8 mouse cellular contexts compared by ENCODE assay signal in the genomic region with DNA sequence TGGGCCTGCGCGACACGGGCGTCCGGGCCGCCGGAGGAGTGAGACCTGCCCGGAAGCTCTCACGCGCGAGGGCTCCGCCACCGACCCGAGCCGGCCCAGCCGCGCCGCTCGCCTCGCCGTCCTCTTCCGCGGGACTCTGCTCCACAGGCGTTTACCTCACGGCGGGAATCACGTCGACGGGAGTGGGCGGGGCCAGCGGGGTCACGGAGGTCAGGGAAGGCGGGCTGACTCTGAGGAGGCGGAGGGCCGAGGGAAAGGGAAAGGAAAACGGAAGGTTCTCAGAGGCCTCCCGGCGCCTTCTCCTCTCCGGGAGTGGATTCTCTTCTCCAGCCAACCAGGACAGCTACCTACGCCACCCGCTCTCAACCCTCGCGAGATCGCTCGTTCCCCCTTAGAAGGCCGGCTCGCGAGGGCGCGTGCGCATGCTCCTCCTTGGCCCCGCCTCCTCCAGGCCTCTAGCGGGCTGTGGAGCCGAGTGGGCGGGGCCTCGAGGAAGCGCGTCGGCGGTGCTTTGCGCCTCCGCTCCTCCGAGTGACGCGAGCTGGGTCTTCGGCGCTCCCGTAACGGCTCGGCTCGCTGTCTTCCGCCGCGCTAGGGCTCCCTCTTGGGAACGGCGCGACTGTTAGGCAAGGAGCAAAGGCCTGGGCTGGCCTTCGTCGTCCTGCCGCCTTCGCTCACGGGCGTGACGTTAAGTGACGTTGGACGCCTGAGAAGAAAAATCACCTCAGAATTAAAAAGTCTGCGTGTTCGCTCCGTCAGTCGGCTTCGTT. TPM values are rescaled to one million over a fixed set of nuclear protein-coding genes. Genes with fewer than 3 reads are reported as not detected.
DNase-seq lines count a peak whose midpoint lies in the region; ATAC-seq and TF ChIP-seq lines count a peak whose summit lies in the region.
"Not testable (repeated sequence)": the region's sequence is repeated elsewhere in the genome, so short reads cannot be mapped to it uniquely, and the experiment has no call there.

A gene (minus strand): TSS at position 343 of the 770 bp plus-strand sequence.

- H3K36me3 ChIP-seq in CH12.LX (replicated peaks in 1 of 2; ENCODE audit: control insufficient read depth in 1 of 2, insufficient read depth in 1 of 2, low read length in 1 of 2) = peaks cover 9 to 13% of the 10 kb centered on the region in 2 experiments
- H3K36me3 ChIP-seq in forebrain, embryonic 10.5 days (replicated peaks) = peaks cover 21% of the 10 kb centered on the region
- not testable (repeated sequence) for H3K36me3 ChIP-seq in heart, embryonic 15.5 days; stomach, embryonic 14.5 days (ENCODE audit: control insufficient read depth, insufficient read depth, low read length)
- peaks cover 14% of the 10 kb centered on the region for H3K36me3 ChIP-seq in liver, embryonic 13.5 days

- H3K4me3 ChIP-seq in CH12.LX (replicated peaks in 1 of 3; ENCODE audit: low read depth in 2 of 3, low read length in 2 of 3, poor library complexity in 1 of 3) = peak within 1 kb of the TSS; percentile 79 to 95 (median 87)
- peak within 1 kb of the TSS; percentile 84 for H3K4me3 ChIP-seq in forebrain, embryonic 10.5 days
- H3K4me3 ChIP-seq in heart, embryonic 15.5 days = peak within 1 kb of the TSS; percentile 97
- H3K4me3 ChIP-seq in liver, embryonic 13.5 days (replicated peaks) = peak within 1 kb of the TSS; percentile 99
- H3K4me3 ChIP-seq in stomach, embryonic 14.5 days (ENCODE audit: low read depth, low read length) = peak within 1 kb of the TSS; percentile 94

- peak; percentile 86 for DNase-seq in CH12.LX (ENCODE audit: extremely low read depth)
- DNase-seq in c-Kit-positive CD71-negative TER-119-negative erythroid progenitor cells, embryonic 14.5 days (ENCODE audit: low read depth) = peak; percentile 74
- peak; percentile 88 for DNase-seq in forebrain, embryonic 10.5 days (ENCODE audit: extremely low spot score, low spot score)
- DNase-seq in kidney, postnatal 25 days = peak; percentile 97
- DNase-seq in liver, embryonic 13.5 days = peak; percentile 92
- DNase-seq in natural killer cell, adult 2 months (ENCODE audit: low spot score in 2 of 2) = peak; percentile 91 to 92

- H3K4me1 ChIP-seq in CH12.LX (ENCODE audit: control insufficient read depth in 1 of 2, insufficient read depth in 2 of 2) = peaks cover 7 to 18% of the 10 kb centered on the region in 2 experiments; a peak in 3 of 4 replicates
- H3K4me1 ChIP-seq in forebrain, embryonic 10.5 days = peaks cover 17% of the 10 kb centered on the region
- peaks cover 10% of the 10 kb centered on the region for H3K4me1 ChIP-seq in heart, embryonic 15.5 days (replicated peaks)
- H3K4me1 ChIP-seq in liver, embryonic 13.5 days (replicated peaks) = peaks cover 23% of the 10 kb centered on the region
- H3K4me1 ChIP-seq in stomach, embryonic 14.5 days (ENCODE audit: control insufficient read depth, insufficient read depth, low read length) = not testable (repeated sequence)

- H3K27ac ChIP-seq in CH12.LX (ENCODE audit: insufficient read depth, low read depth) = peak within 1 kb of the TSS; percentile 90
- peak within 1 kb of the TSS; percentile 98 for H3K27ac ChIP-seq in forebrain, embryonic 10.5 days
- peak within 1 kb of the TSS; percentile 99 for H3K27ac ChIP-seq in heart, embryonic 15.5 days
- H3K27ac ChIP-seq in liver, embryonic 13.5 days = peak within 1 kb of the TSS; percentile 97
- H3K27ac ChIP-seq in stomach, embryonic 14.5 days (ENCODE audit: low read length) = peak within 1 kb of the TSS; percentile 98

- WGBS in forebrain, embryonic 10.5 days = under 1% methylated on average over 88 of the region's 91 CpGs
- under 1% methylated on average over 88 of the region's 91 CpGs for WGBS in heart, embryonic 15.5 days
- under 1% methylated on average over 86 of the region's 91 CpGs for WGBS in liver, embryonic 13.5 days (ENCODE audit: insufficient replicate concordance)
- WGBS in stomach, embryonic 14.5 days = 2% methylated on average over 71 of the region's 91 CpGs

- TF ChIP-seq EP300 in CH12.LX (IDR thresholded peaks at IDR 0.05; ENCODE audit: low read length) = not testable (repeated sequence)

- not testable (repeated sequence) for TF ChIP-seq CTCF in CH12.LX (conservative IDR thresholded peaks at IDR 0.05 in 1 of 2, IDR thresholded peaks at IDR 0.05 in 1 of 2; ENCODE audit: low read depth in 2 of 2, low read length in 2 of 2)

- in situ Hi-C loops in CH12.LX (cut with MboI; ENCODE audit: low pct_ligation_motif_present, low pct_unique_long_range_greater_than_20kb, low sequenced_read_pairs) = not testable (repeated sequence)

- H3K27me3 ChIP-seq in CH12.LX (replicated peaks); forebrain, embryonic 10.5 days (ENCODE audit: poor library complexity, severe bottlenecking); heart, embryonic 15.5 days; liver, embryonic 13.5 days; stomach, embryonic 14.5 days (ENCODE audit: control insufficient read depth, insufficient read depth, low read length): not testable (repeated sequence)

- peak; percentile 74 for TF ChIP-seq POLR2A in CH12.LX (IDR thresholded peaks at IDR 0.05; ENCODE audit: low read depth, low read length)

- peak within 1 kb of the TSS; percentile 88 for H3K9ac ChIP-seq in CH12.LX (ENCODE audit: insufficient read depth, low read depth)
- peak within 1 kb of the TSS; percentile 95 for H3K9ac ChIP-seq in heart, embryonic 15.5 days
- peak within 1 kb of the TSS; percentile 97 for H3K9ac ChIP-seq in liver, embryonic 13.5 days
- H3K9ac ChIP-seq in stomach, embryonic 14.5 days (replicated peaks; ENCODE audit: low read depth, low read length) = peak within 1 kb of the TSS; percentile 85

- peaks cover 31% of the 10 kb centered on the region for H3K79me2 ChIP-seq in CH12.LX (replicated peaks; ENCODE audit: control insufficient read depth, extremely low read depth, insufficient read depth, poor library complexity, severe bottlenecking)

- not testable (repeated sequence) for TF ChIP-seq RAD21 in CH12.LX (IDR thresholded peaks at IDR 0.05; ENCODE audit: low read depth, low read length)

- ATAC-seq in heart, embryonic 15.5 days (replicated peaks; ENCODE audit: insufficient number of reproducible peaks, insufficient read depth, low FRiP score, low read depth) = peak; percentile 96
- ATAC-seq in liver, embryonic 13.5 days (ENCODE audit: low read depth) = peak; percentile 97
- ATAC-seq in stomach, embryonic 14.5 days (ENCODE audit: insufficient number of reproducible peaks, insufficient read depth, low FRiP score, low read depth) = peak; percentile 96

- H3K4me2 ChIP-seq in CH12.LX (ENCODE audit: insufficient read depth, low read depth, poor library complexity, severe bottlenecking) = peak within 1 kb of the TSS; percentile 82; the same call in 1 of the 2 replicates
- H3K4me2 ChIP-seq in heart, embryonic 15.5 days = peak within 1 kb of the TSS; percentile 92
- H3K4me2 ChIP-seq in liver, embryonic 13.5 days = peak within 1 kb of the TSS; percentile 96
- H3K4me2 ChIP-seq in stomach, embryonic 14.5 days (replicated peaks; ENCODE audit: low read depth, low read length) = peak within 1 kb of the TSS; percentile 90

- dilution Hi-C loops in CH12.LX (cut with MboI; ENCODE audit: extremely low pct_ligation_motif_present, extremely low pct_unique_long_range_greater_than_20kb, low sequenced_read_pairs) = not testable (repeated sequence)

- H3K9me3 ChIP-seq in CH12.LX (replicated peaks; ENCODE audit: low read length); forebrain, embryonic 10.5 days; heart, embryonic 15.5 days (replicated peaks); liver, embryonic 13.5 days (replicated peaks); stomach, embryonic 14.5 days (ENCODE audit: control insufficient read depth, low read depth, low read length): not testable (repeated sequence)

TF ChIP-seq in CH12.LX, 34 proteins besides CTCF, POLR2A, EP300 and RAD21:
- TF ChIP-seq TCF12 (IDR thresholded peaks at IDR 0.05; ENCODE audit: low read depth, low read length) (peak; percentile 47), NRF1 (IDR thresholded peaks at IDR 0.05; ENCODE audit: low read depth, low read length) (peak; percentile 78), KAT2A (IDR thresholded peaks at IDR 0.05; ENCODE audit: insufficient replicate concordance, low read length) (0 out of 2 replicates have a peak, but pooled peaks have one; percentile 34), TBP (conservative IDR thresholded peaks at IDR 0.05; ENCODE audit: low read depth, low read length) (0 out of 2 replicates have a peak, but pooled peaks have one; percentile 42), ETS1 (conservative IDR thresholded peaks at IDR 0.05; ENCODE audit: low read depth, low read length) (0 out of 2 replicates have a peak, but pooled peaks have one; percentile 36), UBTF (IDR thresholded peaks at IDR 0.05; ENCODE audit: low read depth, low read length) (peak; percentile 49; the same call in 1 of the 2 replicates), NELFE (IDR thresholded peaks at IDR 0.05; ENCODE audit: low read depth, low read length) (peak; percentile 54), GABPA (IDR thresholded peaks at IDR 0.05; ENCODE audit: insufficient replicate concordance, low read depth, low read length) (0 out of 2 replicates have a peak, but pooled peaks have one; percentile 6), ELF1 (IDR thresholded peaks at IDR 0.05; ENCODE audit: low read depth, low read length) (peak; percentile 27; the same call in 1 of the 2 replicates), BHLHE40 (IDR thresholded peaks at IDR 0.05; ENCODE audit: low read depth, low read length) (peak; percentile 31; the same call in 1 of the 2 replicates), MAX (IDR thresholded peaks at IDR 0.05; ENCODE audit: low read length) (0 out of 2 replicates have a peak, but pooled peaks have one; percentile 53), CHD2 (IDR thresholded peaks at IDR 0.05; ENCODE audit: low read length) (peak; percentile 90), IRF4 (IDR thresholded peaks at IDR 0.05; ENCODE audit: low read depth, low read length) (peak; percentile 19; the same call in 1 of the 2 replicates)

RNA-seq across cellular contexts. Expression of the gene that starts here (rescaled TPM):
- 54.4 and 74.8 TPM in 2 replicates for total RNA-seq in CH12.LX (2012; rRNA removed)
- total RNA-seq in CH12.LX (2014; rRNA removed) = 109 and 133 TPM in 2 replicates
- polyA plus RNA-seq in CH12.LX (2012; ENCODE audit: insufficient read length, low read depth) = 77.1 and 96.6 TPM in 2 replicates
- polyA plus RNA-seq in forebrain, embryonic 10.5 days (2016; fragmentation: Nextera tagmentation; extraction: Ambion mirVana) = 111 and 120 TPM in 2 replicates
- polyA plus RNA-seq in heart, embryonic 15.5 days (2015; fragmentation: Nextera tagmentation; extraction: Ambion mirVana) = 34.2 and 42.3 TPM in 2 replicates
- 57.9 and 70.2 TPM in 2 replicates for polyA plus RNA-seq in liver, embryonic 13.5 days (2015; fragmentation: Nextera tagmentation; extraction: Ambion mirVana)
- 70.7 and 84.1 TPM in 2 replicates for polyA plus RNA-seq in stomach, embryonic 14.5 days (2014; fragmentation: Nextera tagmentation; extraction: Ambion mirVana)

Comparison
In these comparisons a context has a peak if more than half of its experiments do, and no peak if none do; other contexts are left out.
1. Peak in every context shown above with its lines: DNase-seq, ATAC-seq, H3K4me3 ChIP-seq and H3K27ac ChIP-seq.